Mouse (Mus musculus) heart, adult 18-20 months (tissue): Measurements from ENCODE around the gene Gm5478. TPM values are rescaled to one million over a fixed set of nuclear protein-coding genes. Genes with fewer than 3 reads are reported as not detected.
"Not testable (repeated sequence)": the region's sequence is repeated elsewhere in the genome, so short reads cannot be mapped to it uniquely, and the experiment has no call there.

Source experiments
- DNase-seq, 2 experiments: peaks; one replicate each; pipeline ENCODE4 v3.0.0; 2021 to 2022; ENCODE audit warnings: mixed read lengths in 1 of 2
- long read RNA-seq, 2 experiments: library from polyadenylated mRNA; stranded (forward); transcript quantifications; one replicate each; pipeline ENCODE4 v2.0.0; 2021
- microRNA-seq, 2 experiments: library from miRNA; unstranded; fragments of <30 nt; microRNA quantifications; one replicate each; pipeline ENCODE4 v1.2.0; 2022
- total RNA-seq, 2 experiments: library from RNA; stranded (reverse); gene quantifications; 2 replicates each; pipeline ENCODE4 v1.2.3; 2021

Gm5478 gene
- total RNA-seq, result not detected
- long read RNA-seq, experiment 1, result 0 reads
- long read RNA-seq, experiment 2, result 0 reads

- no peak for DNase-seq
Observed at GRCm38 (mm10) chr15:101647280-101647679, at the start of gene Gm5478. Gm5478 (minus strand) TSS chr15:101647380.

GRCm38 (mm10) chr15:101694207-101694606 is 47.0 kb upstream of the Gm5478 start, which contains the start of gene Krt6a:
Krt6a (minus strand) TSS chr15:101694307.
- no peak for DNase-seq

- DNase-seq, result not testable (repeated sequence)
Observed at GRCm38 (mm10) chr15:101690460-101690859, 43.3 kb upstream of the Gm5478 start.

GRCm38 (mm10) chr15:101688161-101688560 is 41.0 kb upstream of the Gm5478 start:
- DNase-seq, result no peak

- no peak for DNase-seq
Observed at GRCm38 (mm10) chr15:101680187-101680586, 33.0 kb upstream of the Gm5478 start, which contains the start of gene Krt6b. Krt6b (minus strand) TSS chr15:101680287.

- DNase-seq, result no peak
Observed at GRCm38 (mm10) chr15:101675978-101676377, 28.8 kb upstream of the Gm5478 start.

- no peak for DNase-seq
Observed at GRCm38 (mm10) chr15:101652736-101653265, 5.6 kb upstream of the Gm5478 start.

GRCm38 (mm10) chr15:101627884-101628283 is 19.3 kb downstream of the Gm5478 start, which contains the start of gene Gm5414:
Gm5414 (minus strand) TSS chr15:101628188.
- no peak for DNase-seq

- DNase-seq, result no peak
Observed at GRCm38 (mm10) chr15:101599123-101599522, 48.1 kb downstream of the Gm5478 start.

Small RNA genes lying within 50 kb of the gene (microRNA-seq; reads per million reads assigned to microRNA genes)
- gene Gm44342 (0 reads per million in 2 experiments), gene Gm44383 (0 reads per million in 2 experiments), gene Gm44479 (0 reads per million in 2 experiments)

Other genes with a start within 250 kb of the Gm5478 start
- 1 to 10 TPM; 1.9 to 4.1 TPM for gene Krt7, start 236.3 kb downstream of the Gm5478 start, total RNA-seq
- not detected for gene Krt87, start 208.6 kb downstream of the Gm5478 start, total RNA-seq
- not detected for gene Krt88, start 199.6 kb downstream of the Gm5478 start, total RNA-seq
- not detected for gene Krt81, start 183.6 kb downstream of the Gm5478 start, total RNA-seq
- not detected for gene Krt86, start 173.9 kb downstream of the Gm5478 start, total RNA-seq
- gene Krt83, start 155.9 kb downstream of the Gm5478 start, total RNA-seq, result not detected
- gene Gm49425, start 130.1 kb downstream of the Gm5478 start, total RNA-seq, result not detected
- gene Krt84, start 114.6 kb downstream of the Gm5478 start, total RNA-seq, result not detected
- not detected for gene Krt82, start 96.7 kb downstream of the Gm5478 start, total RNA-seq
- not detected for gene Krt90, start 84.4 kb downstream of the Gm5478 start, total RNA-seq
- not detected for gene Krt75, start 73.5 kb downstream of the Gm5478 start, total RNA-seq
- not detected for gene Gm5414, start 19.2 kb downstream of the Gm5478 start, total RNA-seq
- gene Krt6b, start 32.9 kb upstream of the Gm5478 start, total RNA-seq, result not detected
- not detected for gene Krt6a, start 46.9 kb upstream of the Gm5478 start, total RNA-seq
- gene Krt5, start 65.5 kb upstream of the Gm5478 start, total RNA-seq, result 1 to 10 TPM in 1 of 2 experiments, not detected in 1; 1.5 TPM
- gene Krt71, start 95.7 kb upstream of the Gm5478 start, total RNA-seq, result not detected
- gene Krt72, start 139.1 kb upstream of the Gm5478 start, total RNA-seq, result not detected
- gene Krt73, start 155.0 kb upstream of the Gm5478 start, total RNA-seq, result not detected
- not detected for gene Krt2, start 170.8 kb upstream of the Gm5478 start, total RNA-seq
- not detected for gene Krt1, start 203.4 kb upstream of the Gm5478 start, total RNA-seq
- gene Krt77, start 222.3 kb upstream of the Gm5478 start, total RNA-seq, result not detected
- not detected for gene Krt76, start 245.5 kb upstream of the Gm5478 start, total RNA-seq